27 mouse cellular contexts compared by ENCODE assay signal in the genomic region with DNA sequence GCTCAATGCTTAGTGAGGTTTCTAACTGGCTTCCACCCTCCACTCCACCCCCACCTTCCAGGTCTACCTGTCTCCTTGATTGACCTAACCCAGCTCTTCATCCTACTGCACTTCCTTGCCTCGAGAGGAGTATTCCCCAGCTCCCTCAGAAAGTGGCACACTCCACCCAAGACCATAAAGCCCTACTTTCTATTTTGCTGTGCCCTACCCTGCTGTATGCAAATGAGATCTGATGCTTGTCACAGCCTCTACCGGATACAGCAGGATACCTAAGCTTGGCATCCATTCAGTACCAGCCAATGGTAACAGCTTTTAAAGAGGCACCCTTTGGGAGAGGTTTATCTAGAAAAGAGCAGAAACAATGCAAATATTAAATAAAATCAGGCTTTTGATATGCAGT.
DNase-seq lines count a peak whose midpoint lies in the region; ATAC-seq and TF ChIP-seq lines count a peak whose summit lies in the region.
"Had no signal": no experiment of that assay in that cellular context is flagged by ENCODE, and none has a peak within 500 bp of the region (broad histone marks: within the 10 kb centered on the region; RNA-seq: fewer than 3 reads in every experiment).

No protein-coding gene starts in this region.

- H3K27me3 ChIP-seq in intestine, embryonic 15.5 days (replicated peaks) = no peaks in the 10 kb centered on the region
- H3K27me3 ChIP-seq in intestine, postnatal 0 days (replicated peaks; ENCODE audit: control insufficient read depth, insufficient read depth, low read length) = no peaks in the 10 kb centered on the region
- H3K27me3 ChIP-seq in splenic B cell, adult 2 months (ENCODE audit: control insufficient read depth, insufficient read depth, low read length, poor library complexity, severe bottlenecking) = no peaks in the 10 kb centered on the region
- no peaks in the 10 kb centered on the region for H3K27me3 ChIP-seq in midbrain, embryonic 15.5 days (replicated peaks)
- H3K27me3 ChIP-seq: embryonic facial prominence, embryonic 13.5 days; embryonic facial prominence, embryonic 15.5 days; forebrain, embryonic 12.5 days had no signal

- H3K4me1 ChIP-seq in intestine, embryonic 15.5 days (replicated peaks) = no peaks in the 10 kb centered on the region
- H3K4me1 ChIP-seq in intestine, postnatal 0 days (replicated peaks; ENCODE audit: control insufficient read depth, insufficient read depth, low read length) = no peaks in the 10 kb centered on the region
- H3K4me1 ChIP-seq in midbrain, embryonic 15.5 days = no peaks in the 10 kb centered on the region
- H3K4me1 ChIP-seq: embryonic facial prominence, embryonic 13.5 days; embryonic facial prominence, embryonic 15.5 days; forebrain, embryonic 12.5 days had no signal

- no peak overlapping the region for H3K4me2 ChIP-seq in intestine, embryonic 15.5 days (replicated peaks)
- H3K4me2 ChIP-seq in intestine, postnatal 0 days (replicated peaks; ENCODE audit: low read depth) = no peak overlapping the region
- H3K4me2 ChIP-seq in midbrain, embryonic 15.5 days = no peak overlapping the region
- H3K4me2 ChIP-seq: embryonic facial prominence, embryonic 13.5 days; embryonic facial prominence, embryonic 15.5 days; forebrain, embryonic 12.5 days had no signal

- no peak overlapping the region for H3K4me3 ChIP-seq in intestine, embryonic 15.5 days (replicated peaks)
- H3K4me3 ChIP-seq in intestine, postnatal 0 days (ENCODE audit: low read depth, low read length) = no peak overlapping the region
- no peak overlapping the region for H3K4me3 ChIP-seq in midbrain, embryonic 15.5 days
- H3K4me3 ChIP-seq: embryonic facial prominence, embryonic 13.5 days; embryonic facial prominence, embryonic 15.5 days; erythroblast, embryonic 14.5 days; forebrain, embryonic 10.5 days; forebrain, embryonic 12.5 days had no signal

- DNase-seq in splenic B cell, adult 2 months (ENCODE audit: low read depth, low spot score) = peak; percentile 42
- no peak for DNase-seq in ovary, postnatal 14 days (ENCODE audit: low spot score)
- DNase-seq: adrenal gland, adult 8-10 months; adrenal gland, postnatal 14 days; adrenal gland, postnatal 36 days; cerebellum, adult 11 months; cerebellum, adult 18-20 months; cerebellum, adult 8-10 months; cerebellum, adult 9-11 months; cerebellum, postnatal 14 days; cerebellum, postnatal 36 days; embryo, embryonic 11 days had no signal

- H3K36me3 ChIP-seq in intestine, embryonic 15.5 days = no peaks in the 10 kb centered on the region
- no peaks in the 10 kb centered on the region for H3K36me3 ChIP-seq in intestine, postnatal 0 days (ENCODE audit: control insufficient read depth, insufficient read depth)
- no peaks in the 10 kb centered on the region for H3K36me3 ChIP-seq in splenic B cell, adult 2 months (ENCODE audit: control insufficient read depth, insufficient read depth, low read length, poor library complexity, severe bottlenecking)
- H3K36me3 ChIP-seq in midbrain, embryonic 15.5 days (replicated peaks) = no peaks in the 10 kb centered on the region
- H3K36me3 ChIP-seq: embryonic facial prominence, embryonic 13.5 days; embryonic facial prominence, embryonic 15.5 days; forebrain, embryonic 10.5 days; forebrain, embryonic 12.5 days; G1E had no signal

- ATAC-seq in intestine, embryonic 15.5 days = peak; percentile 59; the same call in 1 of the 2 replicates
- ATAC-seq in intestine, postnatal 0 days = peak; percentile 77
- ATAC-seq in neutrophil, adult 5-6 weeks (ENCODE audit: extremely low read depth, insufficient number of reproducible peaks, low FRiP score, poor library complexity, severe bottlenecking) = peak; percentile 66
- no peak for ATAC-seq in midbrain, embryonic 15.5 days (replicated peaks)
- no peak for ATAC-seq in inflammation-experienced regulatory T-cells, adult 6 months
- ATAC-seq: activated CD4-positive, CD25-positive, alpha-beta regulatory T cell, adult 4 months; CD4-positive, CD25-positive, alpha-beta regulatory T cell, adult 4 months; forebrain, embryonic 14.5 days; Patski had no signal

- no peaks in the 10 kb centered on the region for H3K9me3 ChIP-seq in intestine, embryonic 15.5 days
- no peaks in the 10 kb centered on the region for H3K9me3 ChIP-seq in intestine, postnatal 0 days (ENCODE audit: control insufficient read depth)
- no peaks in the 10 kb centered on the region for H3K9me3 ChIP-seq in midbrain, embryonic 15.5 days
- H3K9me3 ChIP-seq: embryonic facial prominence, embryonic 13.5 days; embryonic facial prominence, embryonic 15.5 days; forebrain, embryonic 12.5 days had no signal

- TF ChIP-seq CTCF in intestine, postnatal 0 days (IDR thresholded peaks at IDR 0.05; ENCODE audit: low read depth) = no peak

- no peak overlapping the region for H3K9ac ChIP-seq in intestine, embryonic 15.5 days
- no peak overlapping the region for H3K9ac ChIP-seq in intestine, postnatal 0 days (ENCODE audit: low read depth, low read length)
- no peak overlapping the region for H3K9ac ChIP-seq in midbrain, embryonic 15.5 days
- H3K9ac ChIP-seq: embryonic facial prominence, embryonic 13.5 days; embryonic facial prominence, embryonic 15.5 days; forebrain, embryonic 12.5 days had no signal

- no peak overlapping the region for H3K27ac ChIP-seq in intestine, embryonic 15.5 days
- H3K27ac ChIP-seq in intestine, postnatal 0 days (ENCODE audit: low read depth, low read length) = no peak overlapping the region
- no peak overlapping the region for H3K27ac ChIP-seq in midbrain, embryonic 15.5 days
- H3K27ac ChIP-seq: embryonic facial prominence, embryonic 13.5 days; embryonic facial prominence, embryonic 15.5 days; forebrain, embryonic 10.5 days; forebrain, embryonic 12.5 days had no signal

- whole genome bisulfite sequencing in intestine, embryonic 15.5 days = 49% methylated on average over 2 of the region's 2 CpGs
- WGBS in intestine, postnatal 0 days = 31% methylated on average over 2 of the region's 2 CpGs
- WGBS in midbrain, embryonic 15.5 days = 63% methylated on average over 2 of the region's 2 CpGs

Comparison
In these comparisons a context has a peak if more than half of its experiments do, and no peak if none do; other contexts are left out.
1. ATAC-seq: peak in intestine, embryonic 15.5 days (single experiment), intestine, postnatal 0 days (single experiment) and neutrophil, adult 5-6 weeks (single experiment); none in midbrain, embryonic 15.5 days (single experiment) and inflammation-experienced regulatory T-cells, adult 6 months (single experiment).